Mouse (Mus musculus): ENCODE data around the gene Gpr82.

DNA sequence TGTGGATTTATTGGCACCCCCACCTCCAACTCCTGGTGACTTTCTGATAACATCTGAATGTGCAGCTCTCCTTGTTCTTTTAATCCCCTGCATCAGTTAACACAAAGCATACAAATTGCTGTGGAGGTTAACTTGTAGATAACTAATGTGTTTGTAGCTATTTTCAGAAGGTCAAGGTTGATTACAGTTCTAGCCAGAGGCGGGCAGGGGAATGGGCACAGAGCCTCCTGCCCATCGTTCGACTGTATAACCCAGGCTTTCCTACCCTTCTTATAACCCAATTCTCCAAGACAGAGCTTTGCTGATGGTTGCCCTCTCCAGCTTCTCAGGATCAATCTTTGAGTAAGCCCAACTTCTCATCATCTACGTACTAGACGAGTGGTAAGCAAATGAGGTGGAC lies at the start of gene Gpr82:
- TF ChIP-seq CTCF (IDR thresholded peaks at IDR 0.05; ENCODE audit: low read depth, low read length), result no peak
- TF ChIP-seq POLR2A (IDR thresholded peaks at IDR 0.05; ENCODE audit: insufficient read depth, low read length), result no peak
- no peak for TF ChIP-seq EP300 (IDR thresholded peaks at IDR 0.05; ENCODE audit: insufficient read depth, low read depth, low read length)
